Mouse (Mus musculus): ENCODE data around the gene Bhmt2.

DNA sequence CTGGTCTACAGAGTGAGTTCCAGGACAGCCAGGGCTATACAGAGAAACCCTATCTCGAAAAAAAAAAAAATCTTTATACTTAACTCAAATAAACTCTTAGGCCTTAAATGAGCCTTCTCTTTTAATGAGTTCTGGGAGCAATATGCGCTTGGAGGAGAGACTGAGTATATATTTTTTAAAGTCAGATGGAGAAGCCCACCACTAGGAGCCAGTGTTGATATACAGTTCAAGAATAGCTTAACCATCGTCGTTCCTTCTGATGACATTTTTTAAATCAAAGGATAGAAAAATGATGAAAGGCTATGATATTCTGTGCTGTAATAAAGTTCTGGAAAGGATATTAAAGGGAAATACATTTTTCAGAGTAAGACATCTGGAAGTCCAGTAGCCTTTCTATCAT is 60.3 kb downstream of the Bhmt2 start:
- TF ChIP-seq CTCF (IDR thresholded peaks at IDR 0.05; ENCODE audit: low read depth), result peak; percentile 56
- TF ChIP-seq EP300 (optimal IDR thresholded peaks at IDR 0.05), result no peak
